Mouse (Mus musculus) MEL (cell line): ENCODE measurements around the gene Klrb1f.

Source experiments
- CTCF ChIP-seq, 3 experiments: IDR thresholded peaks in 2 of 3; conservative IDR thresholded peaks in 1 of 3; 2 replicates each; pipeline ENCODE4 v1.5.1; 2011 to 2012; ENCODE audit warnings: low read length in 3 of 3, low read depth in 2 of 3, mild to moderate bottlenecking in 2 of 3, improper control_type of control experiment in 1 of 3, inconsistent platforms in 1 of 3, mixed read lengths in 1 of 3, moderate library complexity in 1 of 3; ENCODE audit not compliant: control insufficient read depth in 1 of 3, insufficient read depth in 1 of 3, poor library complexity in 1 of 3, severe bottlenecking in 1 of 3
- GATA1 ChIP-seq: IDR thresholded peaks from 2 replicates; pipeline ENCODE4 v1.6.1; 2011; ENCODE audit warnings: low read depth, low read length, improper control_type of control experiment
- HCFC1 ChIP-seq: IDR thresholded peaks from 2 replicates; pipeline ENCODE4 v1.6.1; 2012; ENCODE audit warnings: low read depth, mild to moderate bottlenecking, inconsistent platforms, low read length, improper control_type of control experiment, moderate library complexity
- POLR2A ChIP-seq, 2 experiments: IDR thresholded peaks; 2 replicates each; pipeline ENCODE4 v1.6.1; 2011 to 2012; ENCODE audit warnings: low read length in 2 of 2, mild to moderate bottlenecking in 2 of 2, control low read depth in 1 of 2, improper control_type of control experiment in 1 of 2, low read depth in 1 of 2, moderate library complexity in 1 of 2; ENCODE audit not compliant: control insufficient read depth in 1 of 2, insufficient read depth in 1 of 2, poor library complexity in 1 of 2
- POLR2AphosphoS2 ChIP-seq: IDR thresholded peaks from 2 replicates; pipeline ENCODE4 v1.6.1; 2011; ENCODE audit warnings: low read length, improper control_type of control experiment
- RAD21 ChIP-seq: IDR thresholded peaks from 2 replicates; pipeline ENCODE4 v1.6.1; 2011; ENCODE audit warnings: mild to moderate bottlenecking, low read depth, low read length, improper control_type of control experiment
- RCOR1 ChIP-seq: IDR thresholded peaks from 2 replicates; pipeline ENCODE4 v1.6.1; 2012; ENCODE audit warnings: low read depth, mild to moderate bottlenecking, inconsistent platforms, low read length, improper control_type of control experiment
- SMC3 ChIP-seq: IDR thresholded peaks from 2 replicates; pipeline ENCODE4 v1.6.1; 2011; ENCODE audit warnings: low read depth, low read length, improper control_type of control experiment
- UBTF ChIP-seq: IDR thresholded peaks from 2 replicates; pipeline ENCODE4 v1.6.1; 2012; ENCODE audit warnings: low read depth, mild to moderate bottlenecking, inconsistent platforms, low read length, improper control_type of control experiment, moderate library complexity, borderline replicate concordance; ENCODE audit not compliant: insufficient read depth
- USF1 ChIP-seq: IDR thresholded peaks from 2 replicates; pipeline ENCODE4 v1.6.1; 2014; ENCODE audit warnings: low read depth, mild to moderate bottlenecking, inconsistent platforms, low read length, improper control_type of control experiment, moderate library complexity

- TF ChIP-seq GATA1 (no peak), POLR2AphosphoS2 (peak; percentile 93), HCFC1 (no peak), UBTF (no peak), RCOR1 (no peak), RAD21 (no peak), CTCF (IDR thresholded peaks at IDR 0.05 in 2 of 3, conservative IDR thresholded peaks at IDR 0.05 in 1 of 3; ENCODE audit: control insufficient read depth in 1 of 3, insufficient read depth in 1 of 3, low read depth in 2 of 3, low read length in 3 of 3, poor library complexity in 1 of 3, severe bottlenecking in 1 of 3) (no peak), SMC3 (peak; percentile 40), POLR2A (IDR thresholded peaks at IDR 0.05; ENCODE audit: control insufficient read depth in 1 of 2, insufficient read depth in 1 of 2, low read depth in 1 of 2, low read length in 2 of 2, poor library complexity in 1 of 2) (no peak), USF1 (no peak)
Measured at GRCm38 (mm10) chr6:129030964-129031363, 14.7 kb upstream of the Klrb1f start.
